Mouse (Mus musculus) kidney, embryonic 16.5 days (tissue): ENCODE data around the gene Neu4. TPM values are rescaled to one million over a fixed set of nuclear protein-coding genes. Genes with fewer than 3 reads are reported as not detected.
"Not testable (repeated sequence)": the region's sequence is repeated elsewhere in the genome, so short reads cannot be mapped to it uniquely, and the experiment has no call there.

Source experiments
- ATAC-seq: fragments of 200-750 bp; cut with Nextera tagmentation; 2 replicates; pipeline ENCODE4 v1.8.0; 2017; ENCODE audit warnings: moderate TSS enrichment; ENCODE audit not compliant: low FRiP score, low TSS enrichment
- H3K27ac ChIP-seq: fragments of 300-500 bp; sonication (generic); 2 replicates; pipeline ENCODE4 v1.5.1; 2014; ENCODE audit warnings: low read length
- H3K27me3 ChIP-seq: fragments of 300-500 bp; sonication (generic); 2 replicates; pipeline ENCODE4 v1.6.1; 2014; ENCODE audit warnings: low read length, control low read depth, mixed read lengths; ENCODE audit not compliant: insufficient read depth
- H3K36me3 ChIP-seq: fragments of 300-500 bp; sonication (generic); 2 replicates; pipeline ENCODE4 v1.6.1; 2014; ENCODE audit warnings: low read length, control low read depth, mixed read lengths; ENCODE audit not compliant: insufficient read depth
- H3K4me1 ChIP-seq: fragments of 300-500 bp; sonication (generic); 2 replicates; pipeline ENCODE4 v1.6.1; 2014; ENCODE audit warnings: low read length, control low read depth, mixed read lengths; ENCODE audit not compliant: insufficient read depth
- H3K4me2 ChIP-seq: fragments of 300-500 bp; sonication (generic); replicated peaks from 2 replicates; pipeline ENCODE4 v1.6.1; 2014; ENCODE audit warnings: low read depth, low read length
- H3K4me3 ChIP-seq: fragments of 300-500 bp; sonication (generic); 2 replicates; pipeline ENCODE4 v1.5.1; 2014; ENCODE audit warnings: mild to moderate bottlenecking, low read length
- H3K9ac ChIP-seq: fragments of 300-500 bp; sonication (generic); replicated peaks from 2 replicates; pipeline ENCODE4 v1.6.1; 2014; ENCODE audit warnings: low read length
- H3K9me3 ChIP-seq: fragments of 300-500 bp; sonication (generic); 2 replicates; pipeline ENCODE4 v1.6.1; 2016; ENCODE audit warnings: low read length, control low read depth
- WGBS: fragments of 180-500 bp; shearing (Covaris S2); extraction: QIAGEN DNeasy Blood & Tissue Kit; methylation state at CpG from one replicate; pipeline ENCODE4 v1.1.7; 2014; 5-methylcytosine and 5-hydroxymethylcytosine counted together
- polyA plus RNA-seq: library from polyadenylated mRNA; unstranded; fragments of >200 nt; fragmentation: Nextera tagmentation; extraction: Ambion mirVana; gene quantifications from 2 replicates; pipeline ENCODE4 v1.2.1, GENCODE M21; 2015

The Neu4 gene
- polyA plus RNA-seq, 1 experiment from 2014 or later: not detected

- Histone ChIP-seq H3K9me3 (no peaks in the 10 kb centered on the region), H3K27me3 (no peaks in the 10 kb centered on the region), H3K9ac (no peak overlapping the region), H3K4me2 (no peak overlapping the region), H3K4me1 (no peaks in the 10 kb centered on the region), H3K27ac (no peak overlapping the region), H3K4me3 (no peak overlapping the region), H3K36me3 (no peaks in the 10 kb centered on the region)
- WGBS: 77% methylated on average over 5 of the region's 5 CpGs
- no peak for ATAC-seq
Measured at GRCm38 (mm10) chr1:94051104-94051503, 30.9 kb downstream of the Neu4 start.

- Histone ChIP-seq H3K9me3 (no peaks in the 10 kb centered on the region), H3K36me3 (no peaks in the 10 kb centered on the region), H3K4me1 (no peaks in the 10 kb centered on the region), H3K27me3 (no peaks in the 10 kb centered on the region), H3K9ac (no peak within 1 kb of the TSS), H3K27ac (no peak within 1 kb of the TSS), H3K4me3 (no peak within 1 kb of the TSS), H3K4me2 (no peak within 1 kb of the TSS)
- 69% methylated on average over 5 of the region's 6 CpGs for WGBS
- ATAC-seq: no peak
Measured at GRCm38 (mm10) chr1:94052373-94052772, 32.1 kb downstream of the Neu4 start, which contains the start of gene Pdcd1. TSS of gene Pdcd1 (minus strand) at chr1:94052553.

GRCm38 (mm10) chr1:94053530-94054216 lies 33.4 kb downstream of the Neu4 start:
- ATAC-seq: no peak

GRCm38 (mm10) chr1:94054481-94054880 lies 34.2 kb downstream of the Neu4 start:
- H3K4me2 ChIP-seq: no peak overlapping the region
- H3K27me3 ChIP-seq: no peaks in the 10 kb centered on the region
- WGBS: 55% methylated on average over 1 of the region's 1 CpGs
- no peak overlapping the region for H3K4me3 ChIP-seq
- H3K9ac ChIP-seq: no peak overlapping the region
- no peak overlapping the region for H3K27ac ChIP-seq
- H3K9me3 ChIP-seq: no peaks in the 10 kb centered on the region
- no peaks in the 10 kb centered on the region for H3K4me1 ChIP-seq
- no peak for ATAC-seq
- H3K36me3 ChIP-seq: no peaks in the 10 kb centered on the region

More at GRCm38 (mm10) chr1:94053530-94054216, 33.4 kb downstream of the Neu4 start:
- Histone ChIP-seq H3K9me3 (no peaks in the 10 kb centered on the region), H3K4me2 (no peak overlapping the region), H3K36me3 (no peaks in the 10 kb centered on the region), H3K27ac (no peak overlapping the region), H3K27me3 (no peaks in the 10 kb centered on the region), H3K4me3 (no peak overlapping the region), H3K9ac (no peak overlapping the region), H3K4me1 (no peaks in the 10 kb centered on the region)
- 82% methylated on average over 7 of the region's 7 CpGs for WGBS

- 53% methylated on average over 3 of the region's 3 CpGs for WGBS
- H3K9me3 ChIP-seq: no peaks in the 10 kb centered on the region
Measured at GRCm38 (mm10) chr1:94055966-94056365, 35.7 kb downstream of the Neu4 start.

GRCm38 (mm10) chr1:94057401-94057800 lies 37.1 kb downstream of the Neu4 start:
- Histone ChIP-seq H3K27me3 (no peaks in the 10 kb centered on the region), H3K27ac (no peak overlapping the region), H3K4me1 (no peaks in the 10 kb centered on the region), H3K9ac (no peak overlapping the region), H3K4me2 (no peak overlapping the region), H3K4me3 (no peak overlapping the region), H3K36me3 (no peaks in the 10 kb centered on the region), H3K9me3 (no peaks in the 10 kb centered on the region)
- WGBS: 89% methylated on average over 2 of the region's 2 CpGs
- ATAC-seq: no peak

More at GRCm38 (mm10) chr1:94055966-94056365, 35.7 kb downstream of the Neu4 start:
- Histone ChIP-seq H3K36me3 (no peaks in the 10 kb centered on the region), H3K9ac (no peak overlapping the region), H3K27me3 (no peaks in the 10 kb centered on the region), H3K4me1 (no peaks in the 10 kb centered on the region), H3K4me3 (no peak overlapping the region), H3K27ac (no peak overlapping the region), H3K4me2 (no peak overlapping the region)
- no peak for ATAC-seq

- not testable (repeated sequence) for H3K9ac ChIP-seq, H3K4me2 ChIP-seq, H3K9me3 ChIP-seq, H3K4me1 ChIP-seq, H3K4me3 ChIP-seq, H3K27me3 ChIP-seq, H3K27ac ChIP-seq, ATAC-seq, H3K36me3 ChIP-seq
- WGBS: 73% methylated on average over 1 of the region's 1 CpGs
Measured at GRCm38 (mm10) chr1:94058281-94058680, 38.0 kb downstream of the Neu4 start.

GRCm38 (mm10) chr1:94074756-94075155 lies 54.5 kb downstream of the Neu4 start:
- no peaks in the 10 kb centered on the region for H3K4me1 ChIP-seq
- H3K27me3 ChIP-seq: no peaks in the 10 kb centered on the region
- no peaks in the 10 kb centered on the region for H3K36me3 ChIP-seq
- WGBS: 85% methylated on average over 6 of the region's 6 CpGs
- H3K27ac ChIP-seq: no peak overlapping the region
- no peak overlapping the region for H3K4me3 ChIP-seq
- no peak overlapping the region for H3K9ac ChIP-seq
- H3K4me2 ChIP-seq: no peak overlapping the region
- H3K9me3 ChIP-seq: no peaks in the 10 kb centered on the region
- no peak for ATAC-seq

- no peaks in the 10 kb centered on the region for H3K27me3 ChIP-seq
- no peaks in the 10 kb centered on the region for H3K9me3 ChIP-seq
- no peak overlapping the region for H3K4me3 ChIP-seq
- 21% methylated on average over 1 of the region's 1 CpGs for WGBS
- no peak overlapping the region for H3K4me2 ChIP-seq
- H3K36me3 ChIP-seq: no peaks in the 10 kb centered on the region
- ATAC-seq: no peak
- H3K27ac ChIP-seq: no peak overlapping the region
- H3K9ac ChIP-seq: no peak overlapping the region
- no peaks in the 10 kb centered on the region for H3K4me1 ChIP-seq
Measured at GRCm38 (mm10) chr1:94076702-94077101, 56.5 kb downstream of the Neu4 start.
